In the genomic region with DNA sequence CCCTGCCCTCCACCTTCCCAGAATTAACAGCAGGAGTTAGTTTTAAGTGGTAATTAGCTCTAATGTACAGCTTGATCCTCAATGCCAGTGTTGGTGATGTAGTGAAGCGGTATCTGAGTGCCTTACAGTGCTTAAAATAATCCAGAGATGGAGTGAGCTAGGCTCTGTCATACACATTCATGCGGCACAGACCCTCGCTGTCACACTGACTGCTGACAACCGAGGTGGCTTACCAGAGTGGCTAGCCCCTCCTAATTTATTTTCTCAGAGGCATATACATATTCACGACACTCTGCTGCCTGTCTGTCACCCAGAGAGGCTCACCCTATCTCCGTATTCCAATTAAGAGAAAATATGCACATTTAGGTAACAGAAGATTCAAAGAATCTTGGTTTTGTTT, we compare ENCODE assay signal across 27 mouse cellular contexts.
DNase-seq lines count a peak whose midpoint lies in the region; ATAC-seq and TF ChIP-seq lines count a peak whose summit lies in the region.
"Had no signal": no experiment of that assay in that cellular context is flagged by ENCODE, and none has a peak within 500 bp of the region (broad histone marks: within the 10 kb centered on the region; RNA-seq: fewer than 3 reads in every experiment).

No protein-coding gene starts in this region.

- H3K4me1 ChIP-seq in midbrain, embryonic 12.5 days: peaks cover 23% of the 10 kb centered on the region
- peaks cover 19% of the 10 kb centered on the region for H3K4me1 ChIP-seq in midbrain, embryonic 10.5 days
- H3K4me1 ChIP-seq in forebrain, postnatal 0 days (ENCODE audit: insufficient read depth): peaks cover 8% of the 10 kb centered on the region; the same call in 1 of the 2 replicates
- H3K4me1 ChIP-seq: embryonic facial prominence, embryonic 13.5 days; heart, embryonic 15.5 days; limb, embryonic 15.5 days; neural tube, embryonic 12.5 days had no signal

- no peaks in the 10 kb centered on the region for H3K36me3 ChIP-seq in midbrain, embryonic 12.5 days
- no peaks in the 10 kb centered on the region for H3K36me3 ChIP-seq in midbrain, embryonic 10.5 days
- no peaks in the 10 kb centered on the region for H3K36me3 ChIP-seq in forebrain, postnatal 0 days (ENCODE audit: insufficient read depth)
- H3K36me3 ChIP-seq: embryonic facial prominence, embryonic 13.5 days; heart, embryonic 10.5 days; heart, embryonic 15.5 days; limb, embryonic 10.5 days; limb, embryonic 15.5 days; liver, embryonic 13.5 days; neural tube, embryonic 12.5 days had no signal

- H3K4me2 ChIP-seq in midbrain, embryonic 12.5 days (replicated peaks): no peak overlapping the region
- H3K4me2 ChIP-seq in forebrain, postnatal 0 days (ENCODE audit: low read depth): no peak overlapping the region
- H3K4me2 ChIP-seq: embryonic facial prominence, embryonic 13.5 days; heart, embryonic 15.5 days; limb, embryonic 15.5 days; liver, embryonic 13.5 days; neural tube, embryonic 12.5 days had no signal

- TF ChIP-seq CTCF in forebrain, postnatal 0 days (IDR thresholded peaks at IDR 0.05; ENCODE audit: low read depth): no peak

- H3K27ac ChIP-seq in midbrain, embryonic 12.5 days (replicated peaks): no peak overlapping the region
- H3K27ac ChIP-seq in midbrain, embryonic 10.5 days (replicated peaks): no peak overlapping the region
- H3K27ac ChIP-seq in forebrain, postnatal 0 days (ENCODE audit: low read depth, low read length): peak overlapping the region; percentile 67
- H3K27ac ChIP-seq: embryonic facial prominence, embryonic 13.5 days; heart, embryonic 10.5 days; heart, embryonic 15.5 days; limb, embryonic 10.5 days; limb, embryonic 15.5 days; liver, embryonic 13.5 days; macrophage; neural tube, embryonic 12.5 days had no signal

- H3K9me3 ChIP-seq in midbrain, embryonic 12.5 days: no peaks in the 10 kb centered on the region
- no peaks in the 10 kb centered on the region for H3K9me3 ChIP-seq in midbrain, embryonic 10.5 days (replicated peaks)
- H3K9me3 ChIP-seq in forebrain, postnatal 0 days (ENCODE audit: low read length): no peaks in the 10 kb centered on the region
- H3K9me3 ChIP-seq: embryonic facial prominence, embryonic 13.5 days; heart, embryonic 10.5 days; heart, embryonic 15.5 days; limb, embryonic 10.5 days; limb, embryonic 15.5 days; liver, embryonic 13.5 days; neural tube, embryonic 12.5 days had no signal

- 0 out of 2 replicates have a peak, but pooled peaks cover 7% of the 10 kb centered on the region for H3K27me3 ChIP-seq in midbrain, embryonic 12.5 days
- H3K27me3 ChIP-seq in midbrain, embryonic 10.5 days (ENCODE audit: low read depth, poor library complexity, severe bottlenecking): no peaks in the 10 kb centered on the region
- H3K27me3 ChIP-seq in forebrain, postnatal 0 days (ENCODE audit: insufficient read depth, low read length): no peaks in the 10 kb centered on the region
- H3K27me3 ChIP-seq: embryonic facial prominence, embryonic 13.5 days; heart, embryonic 15.5 days; limb, embryonic 15.5 days; liver, embryonic 13.5 days; neural tube, embryonic 12.5 days; Patski had no signal

- H3K9ac ChIP-seq in midbrain, embryonic 12.5 days (replicated peaks): no peak overlapping the region
- H3K9ac ChIP-seq in forebrain, postnatal 0 days: peak overlapping the region; percentile 18; the same call in 1 of the 2 replicates
- H3K9ac ChIP-seq: embryonic facial prominence, embryonic 13.5 days; heart, embryonic 15.5 days; limb, embryonic 15.5 days; liver, embryonic 13.5 days; neural tube, embryonic 12.5 days had no signal

- DNase-seq in heart, adult 11 months: peak; percentile 73
- DNase-seq in heart, postnatal 4 days: no peak
- DNase-seq in midbrain, embryonic 10.5 days (ENCODE audit: low spot score): no peak
- DNase-seq in forebrain, postnatal 0 days: peak; percentile 62
- no peak for DNase-seq in gastrocnemius, postnatal 4 days (ENCODE audit: low spot score in 2 of 2)
- DNase-seq in layer of hippocampus, adult 18-20 months (ENCODE audit: low spot score in 2 of 2): no peak
- DNase-seq: adrenal gland, postnatal 14 days; cerebellum, adult 11-12 months; cerebellum, adult 9-11 months; gastrocnemius, postnatal 10 days; kidney, adult 9 months; kidney, postnatal 10 days; layer of hippocampus, adult 9-11 months; liver, embryonic 13.5 days; lung, adult 18-20 months; lung, postnatal 10 days; thymus, postnatal 4 days had no signal

- 0 out of 2 replicates have a peak, but pooled peaks have one; percentile 49 for ATAC-seq in midbrain, embryonic 12.5 days (ENCODE audit: low FRiP score, low read depth)
- peak; percentile 95 for ATAC-seq in forebrain, postnatal 0 days
- ATAC-seq: intestine, embryonic 16.5 days; Patski had no signal

- 59% methylated on average over 6 of the region's 6 CpGs for WGBS in midbrain, embryonic 12.5 days
- WGBS in midbrain, embryonic 10.5 days: 77% methylated on average over 6 of the region's 6 CpGs
- WGBS in forebrain, postnatal 0 days: 22% methylated on average over 6 of the region's 6 CpGs

- no peak overlapping the region for H3K4me3 ChIP-seq in midbrain, embryonic 12.5 days
- H3K4me3 ChIP-seq in midbrain, embryonic 10.5 days: no peak overlapping the region
- H3K4me3 ChIP-seq in forebrain, postnatal 0 days (ENCODE audit: low read depth, low read length): no peak overlapping the region
- H3K4me3 ChIP-seq: embryonic facial prominence, embryonic 13.5 days; heart, embryonic 10.5 days; heart, embryonic 15.5 days; limb, embryonic 10.5 days; limb, embryonic 15.5 days; liver, embryonic 13.5 days; neural tube, embryonic 12.5 days had no signal

Comparison
In these comparisons a context has a peak if more than half of its experiments do, and no peak if none do; other contexts are left out.
1. DNase-seq: peak in heart, adult 11 months (single experiment) and forebrain, postnatal 0 days (single experiment); none in heart, postnatal 4 days (single experiment), midbrain, embryonic 10.5 days (single experiment), gastrocnemius, postnatal 4 days (0 of 2) and layer of hippocampus, adult 18-20 months (0 of 2).